Mouse (Mus musculus) lung, embryonic 15.5 days (tissue): ENCODE data around the gene Krt222. TPM values are rescaled to one million over a fixed set of nuclear protein-coding genes. Genes with fewer than 3 reads are reported as not detected.

Experiments
- ATAC-seq: fragments of 200-750 bp; cut with Nextera tagmentation; 2 replicates; pipeline ENCODE4 v1.8.0; 2017; ENCODE audit warnings: moderate number of reproducible peaks, borderline replicate concordance; ENCODE audit not compliant: low FRiP score, low TSS enrichment; ENCODE audit errors: extremely low read depth
- H3K27ac ChIP-seq: fragments of 300-500 bp; sonication (generic); 2 replicates; pipeline ENCODE4 v1.5.1; 2015; ENCODE audit warnings: moderate library complexity, mild to moderate bottlenecking, inconsistent platforms
- H3K27me3 ChIP-seq: fragments of 300-500 bp; sonication (generic); 2 replicates; pipeline ENCODE4 v1.6.1; 2015; ENCODE audit warnings: inconsistent platforms
- H3K36me3 ChIP-seq: fragments of 300-500 bp; sonication (generic); 2 replicates; pipeline ENCODE4 v1.6.1; 2015; ENCODE audit warnings: inconsistent platforms
- H3K4me1 ChIP-seq: fragments of 300-500 bp; sonication (generic); 2 replicates; pipeline ENCODE4 v1.6.1; 2015; ENCODE audit warnings: inconsistent platforms
- H3K4me2 ChIP-seq: fragments of 300-500 bp; sonication (generic); 2 replicates; pipeline ENCODE4 v1.6.1; 2015; ENCODE audit warnings: inconsistent platforms, mild to moderate bottlenecking, moderate library complexity
- H3K4me3 ChIP-seq: fragments of 300-500 bp; sonication (generic); 2 replicates; pipeline ENCODE4 v1.5.1; 2015; ENCODE audit warnings: mild to moderate bottlenecking, inconsistent platforms
- H3K9ac ChIP-seq: fragments of 300-500 bp; sonication (generic); 2 replicates; pipeline ENCODE4 v1.6.1; 2015; ENCODE audit warnings: inconsistent platforms
- H3K9me3 ChIP-seq: fragments of 300-500 bp; sonication (generic); 2 replicates; pipeline ENCODE4 v1.6.1; 2016; ENCODE audit warnings: inconsistent platforms
- whole genome bisulfite sequencing: fragments of 180-500 bp; shearing (Covaris S2); methylation state at CpG from one replicate; pipeline ENCODE4 v1.1.7; 2015; 5-methylcytosine and 5-hydroxymethylcytosine counted together
- polyA plus RNA-seq: library from polyadenylated mRNA; unstranded; fragments of >200 nt; fragmentation: Nextera tagmentation; extraction: Ambion mirVana; gene quantifications from 2 replicates; pipeline ENCODE4 v1.2.1, GENCODE M21; 2015

Gene Krt222
- polyA plus RNA-seq, 1 experiment from 2014 or later = 0.55 TPM

GRCm38 (mm10) chr11:99231049-99231816, 12.7 kb downstream of the Krt222 start:
- WGBS = 17% methylated on average over 15 of the region's 15 CpGs
- H3K4me2 ChIP-seq = peak overlapping the region; percentile 64
- H3K4me3 ChIP-seq = peak overlapping the region; percentile 81
- H3K9me3 ChIP-seq = no peaks in the 10 kb centered on the region
- peak overlapping the region; percentile 99 for H3K9ac ChIP-seq
- peaks cover 15% of the 10 kb centered on the region for H3K36me3 ChIP-seq
- H3K27me3 ChIP-seq = no peaks in the 10 kb centered on the region
- peak overlapping the region; percentile 99 for H3K27ac ChIP-seq
- ATAC-seq = no peak; the same call in 1 of the 2 replicates
- peaks cover 26% of the 10 kb centered on the region for H3K4me1 ChIP-seq

GRCm38 (mm10) chr11:99230261-99231048, 13.4 kb downstream of the Krt222 start, which contains the start of gene Smarce1:
Smarce1 (minus strand) TSS chr11:99231017.
- under 1% methylated on average over 84 of the region's 87 CpGs for WGBS
- H3K4me1 ChIP-seq = peaks cover 26% of the 10 kb centered on the region
- peak within 1 kb of the TSS; percentile 99 for H3K27ac ChIP-seq
- H3K4me2 ChIP-seq = peak within 1 kb of the TSS; percentile 64
- no peaks in the 10 kb centered on the region for H3K27me3 ChIP-seq
- peak; percentile 87 for ATAC-seq
- peaks cover 21% of the 10 kb centered on the region for H3K36me3 ChIP-seq
- H3K4me3 ChIP-seq = peak within 1 kb of the TSS; percentile 81
- H3K9me3 ChIP-seq = no peaks in the 10 kb centered on the region
- H3K9ac ChIP-seq = peak within 1 kb of the TSS; percentile 99

GRCm38 (mm10) chr11:99229641-99230260, 14.1 kb downstream of the Krt222 start:
- H3K4me1 ChIP-seq = peaks cover 26% of the 10 kb centered on the region
- no peaks in the 10 kb centered on the region for H3K27me3 ChIP-seq
- ATAC-seq = peak; percentile 74
- peaks cover 28% of the 10 kb centered on the region for H3K36me3 ChIP-seq
- WGBS = 0% methylated on average over 31 of the region's 31 CpGs
- H3K27ac ChIP-seq = peak overlapping the region; percentile 99
- H3K4me2 ChIP-seq = peak overlapping the region; percentile 64
- no peaks in the 10 kb centered on the region for H3K9me3 ChIP-seq
- peak overlapping the region; percentile 99 for H3K9ac ChIP-seq
- H3K4me3 ChIP-seq = peak overlapping the region; percentile 81

GRCm38 (mm10) chr11:99226298-99226697, 17.6 kb downstream of the Krt222 start:
- Histone ChIP-seq H3K36me3 (peaks cover 55% of the 10 kb centered on the region), H3K27me3 (no peaks in the 10 kb centered on the region), H3K27ac (no peak overlapping the region), H3K9ac (no peak overlapping the region), H3K4me3 (no peak overlapping the region), H3K4me1 (peaks cover 18% of the 10 kb centered on the region), H3K9me3 (no peaks in the 10 kb centered on the region), H3K4me2 (no peak overlapping the region)
- 87% methylated on average over 5 of the region's 5 CpGs for WGBS
- ATAC-seq = no peak

GRCm38 (mm10) chr11:99223310-99223709, 20.6 kb downstream of the Krt222 start:
- no peak overlapping the region for H3K9ac ChIP-seq
- H3K36me3 ChIP-seq = peaks cover 81% of the 10 kb centered on the region
- H3K27ac ChIP-seq = no peak overlapping the region
- no peaks in the 10 kb centered on the region for H3K27me3 ChIP-seq
- no peak for ATAC-seq
- H3K4me3 ChIP-seq = no peak overlapping the region
- H3K4me1 ChIP-seq = peaks cover 9% of the 10 kb centered on the region; the same call in 1 of the 2 replicates
- H3K4me2 ChIP-seq = no peak overlapping the region
- WGBS = 67% methylated on average over 5 of the region's 5 CpGs
- H3K9me3 ChIP-seq = no peaks in the 10 kb centered on the region

GRCm38 (mm10) chr11:99221811-99222210, 22.1 kb downstream of the Krt222 start:
- Histone ChIP-seq H3K4me2 (no peak overlapping the region), H3K4me1 (no peaks in the 10 kb centered on the region), H3K9me3 (no peaks in the 10 kb centered on the region), H3K36me3 (peaks cover 84% of the 10 kb centered on the region), H3K4me3 (no peak overlapping the region), H3K27ac (no peak overlapping the region), H3K9ac (no peak overlapping the region), H3K27me3 (no peaks in the 10 kb centered on the region)
- no peak for ATAC-seq
- WGBS = 59% methylated on average over 2 of the region's 2 CpGs

- H3K9ac ChIP-seq = no peak overlapping the region
- no peak for ATAC-seq
- no peak overlapping the region for H3K4me2 ChIP-seq
- H3K36me3 ChIP-seq = peaks cover 91% of the 10 kb centered on the region
- H3K4me1 ChIP-seq = no peaks in the 10 kb centered on the region
- H3K27ac ChIP-seq = no peak overlapping the region
- no peaks in the 10 kb centered on the region for H3K9me3 ChIP-seq
- H3K27me3 ChIP-seq = no peaks in the 10 kb centered on the region
- WGBS = 89% methylated on average over 7 of the region's 7 CpGs
- H3K4me3 ChIP-seq = no peak overlapping the region
Measured at GRCm38 (mm10) chr11:99217248-99217986, 26.5 kb downstream of the Krt222 start.

GRCm38 (mm10) chr11:99216181-99216580, 27.7 kb downstream of the Krt222 start:
- Histone ChIP-seq H3K27ac (no peak overlapping the region), H3K27me3 (no peaks in the 10 kb centered on the region), H3K4me1 (no peaks in the 10 kb centered on the region), H3K4me2 (no peak overlapping the region), H3K9ac (no peak overlapping the region), H3K36me3 (peaks cover 94% of the 10 kb centered on the region), H3K4me3 (no peak overlapping the region), H3K9me3 (no peaks in the 10 kb centered on the region)
- WGBS = 100% methylated on average over 3 of the region's 3 CpGs
- ATAC-seq = no peak

GRCm38 (mm10) chr11:99212693-99213092, 31.2 kb downstream of the Krt222 start:
- Histone ChIP-seq H3K27ac (no peak overlapping the region), H3K4me2 (no peak overlapping the region), H3K9me3 (no peaks in the 10 kb centered on the region), H3K4me1 (no peaks in the 10 kb centered on the region), H3K4me3 (no peak overlapping the region), H3K9ac (no peak overlapping the region), H3K36me3 (peaks cover 88% of the 10 kb centered on the region), H3K27me3 (no peaks in the 10 kb centered on the region)
- ATAC-seq = no peak
- 79% methylated on average over 7 of the region's 7 CpGs for WGBS

- Histone ChIP-seq H3K9ac (no peak overlapping the region), H3K4me3 (no peak overlapping the region), H3K4me2 (no peak overlapping the region), H3K4me1 (no peaks in the 10 kb centered on the region), H3K36me3 (peaks cover 81% of the 10 kb centered on the region), H3K9me3 (no peaks in the 10 kb centered on the region), H3K27me3 (no peaks in the 10 kb centered on the region), H3K27ac (no peak overlapping the region)
- WGBS = 54% methylated on average over 2 of the region's 2 CpGs
- no peak for ATAC-seq
Measured at GRCm38 (mm10) chr11:99211964-99212363, 31.9 kb downstream of the Krt222 start.

- Histone ChIP-seq H3K27ac (no peak overlapping the region), H3K4me3 (no peak overlapping the region), H3K4me1 (no peaks in the 10 kb centered on the region), H3K36me3 (peaks cover 44% of the 10 kb centered on the region), H3K4me2 (no peak overlapping the region), H3K9me3 (no peaks in the 10 kb centered on the region), H3K9ac (no peak overlapping the region), H3K27me3 (no peaks in the 10 kb centered on the region)
- no peak for ATAC-seq
- 68% methylated on average over 8 of the region's 8 CpGs for WGBS
Measured at GRCm38 (mm10) chr11:99208105-99208669, 35.7 kb downstream of the Krt222 start.
